Mouse (Mus musculus) liver, adult 2 months (tissue): ENCODE measurements around the gene Tnip3.

ENCODE experiments used
- CTCF ChIP-seq: fragments of 200-500 bp; IDR thresholded peaks from 2 replicates; pipeline ENCODE4 v1.5.1; 2011; ENCODE audit warnings: low read depth, low read length, control low read depth
- POLR2A ChIP-seq: fragments of 200-500 bp; IDR thresholded peaks from 2 replicates; pipeline ENCODE4 v1.6.1; 2011; ENCODE audit warnings: low read length, control low read depth; ENCODE audit not compliant: insufficient read depth; ENCODE audit errors: extremely low read depth

GRCm38 (mm10) chr6:65606946-65607345 lies 81.8 kb downstream of the Tnip3 start:
- TF ChIP-seq CTCF (no peak), POLR2A (no peak)
